Mouse (Mus musculus): ENCODE measurements around the gene Gabrr1. TPM values are rescaled to one million over a fixed set of nuclear protein-coding genes. Genes with fewer than 3 reads are reported as not detected.

Gene Gabrr1
- polyA plus RNA-seq, 1 experiment from 2014 or later, result not detected

GRCm38 (mm10) chr4:33152087-33153038, 20.0 kb downstream of the Gabrr1 start:
- no peaks in the 10 kb centered on the region for H3K4me1 ChIP-seq (replicated peaks; ENCODE audit: control insufficient read depth, insufficient read depth)
- TF ChIP-seq EP300 (optimal IDR thresholded peaks at IDR 0.05) (no peak), CTCF (IDR thresholded peaks at IDR 0.05; ENCODE audit: low read depth) (no peak)

GRCm38 (mm10) chr4:33183477-33183876, 51.2 kb downstream of the Gabrr1 start:
- H3K27me3 ChIP-seq (ENCODE audit: control insufficient read depth, insufficient read depth, low read length), result no peaks in the 10 kb centered on the region
- H3K4me3 ChIP-seq (ENCODE audit: low read depth, low read length), result no peak overlapping the region
- DNase-seq (ENCODE audit: low spot score), result no peak
- ATAC-seq (ENCODE audit: low FRiP score, low TSS enrichment), result no peak
- no peaks in the 10 kb centered on the region for H3K9me3 ChIP-seq (ENCODE audit: control insufficient read depth, low read length)
- 82% methylated on average over 5 of the region's 5 CpGs for WGBS
- no peaks in the 10 kb centered on the region for H3K4me1 ChIP-seq (replicated peaks; ENCODE audit: control insufficient read depth, insufficient read depth)
- H3K27ac ChIP-seq (replicated peaks), result no peak overlapping the region
- H3K36me3 ChIP-seq (ENCODE audit: control insufficient read depth, insufficient read depth, low read length), result peaks cover 3% of the 10 kb centered on the region; the same call in 1 of the 2 replicates
- TF ChIP-seq EP300 (optimal IDR thresholded peaks at IDR 0.05), result no peak
- no peak for TF ChIP-seq CTCF (IDR thresholded peaks at IDR 0.05; ENCODE audit: low read depth)
- no peak overlapping the region for H3K4me2 ChIP-seq (replicated peaks; ENCODE audit: low read depth)
- H3K9ac ChIP-seq (ENCODE audit: low read length), result no peak overlapping the region

More at GRCm38 (mm10) chr4:33152087-33153038, 20.0 kb downstream of the Gabrr1 start:
- no peaks in the 10 kb centered on the region for H3K36me3 ChIP-seq (ENCODE audit: control insufficient read depth, insufficient read depth, low read length)
- H3K4me3 ChIP-seq (ENCODE audit: low read depth, low read length), result no peak overlapping the region
- no peak overlapping the region for H3K9ac ChIP-seq (ENCODE audit: low read length)
- 86% methylated on average over 26 of the region's 26 CpGs for WGBS
- no peaks in the 10 kb centered on the region for H3K27me3 ChIP-seq (ENCODE audit: control insufficient read depth, insufficient read depth, low read length)
- ATAC-seq (ENCODE audit: low FRiP score, low TSS enrichment), result no peak
- DNase-seq (ENCODE audit: low spot score), result no peak
- H3K4me2 ChIP-seq (replicated peaks; ENCODE audit: low read depth), result no peak overlapping the region
- H3K27ac ChIP-seq (replicated peaks), result no peak overlapping the region
- H3K9me3 ChIP-seq (ENCODE audit: control insufficient read depth, low read length), result no peaks in the 10 kb centered on the region

GRCm38 (mm10) chr4:33188164-33188563, 55.8 kb downstream of the Gabrr1 start:
- peak overlapping the region; percentile 63; the same call in 1 of the 2 replicates for H3K4me3 ChIP-seq (ENCODE audit: low read depth, low read length)
- H3K4me1 ChIP-seq (replicated peaks; ENCODE audit: control insufficient read depth, insufficient read depth), result no peaks in the 10 kb centered on the region
- ATAC-seq (ENCODE audit: low FRiP score, low TSS enrichment), result 0 out of 2 replicates have a peak, but pooled peaks have one; percentile 15
- TF ChIP-seq CTCF (IDR thresholded peaks at IDR 0.05; ENCODE audit: low read depth) (peak; percentile 47), EP300 (optimal IDR thresholded peaks at IDR 0.05) (no peak)
- H3K27me3 ChIP-seq (ENCODE audit: control insufficient read depth, insufficient read depth, low read length), result no peaks in the 10 kb centered on the region
- no peak overlapping the region for H3K27ac ChIP-seq (replicated peaks)
- WGBS, result 11% methylated on average over 9 of the region's 9 CpGs
- peak overlapping the region; percentile 88 for H3K4me2 ChIP-seq (replicated peaks; ENCODE audit: low read depth)
- H3K9me3 ChIP-seq (ENCODE audit: control insufficient read depth, low read length), result no peaks in the 10 kb centered on the region
- H3K9ac ChIP-seq (ENCODE audit: low read length), result no peak overlapping the region
- DNase-seq (ENCODE audit: low spot score), result peak; percentile 42
- no peaks in the 10 kb centered on the region; the same call in 1 of the 2 replicates for H3K36me3 ChIP-seq (ENCODE audit: control insufficient read depth, insufficient read depth, low read length)

- WGBS, result under 1% methylated on average over 100 of the region's 123 CpGs
- peak overlapping the region; percentile 88 for H3K4me2 ChIP-seq (replicated peaks; ENCODE audit: low read depth)
Measured at GRCm38 (mm10) chr4:33188781-33189734, 56.7 kb downstream of the Gabrr1 start.

GRCm38 (mm10) chr4:33189735-33190036, 57.4 kb downstream of the Gabrr1 start, which contains the start of gene Pm20d2:
Pm20d2 (minus strand) TSS chr4:33189737.
- peak within 1 kb of the TSS; percentile 72 for H3K9ac ChIP-seq (ENCODE audit: low read length)
- no peaks in the 10 kb centered on the region for H3K36me3 ChIP-seq (ENCODE audit: control insufficient read depth, insufficient read depth, low read length)
- TF ChIP-seq CTCF (IDR thresholded peaks at IDR 0.05; ENCODE audit: low read depth) (no peak), EP300 (optimal IDR thresholded peaks at IDR 0.05) (no peak)
- no peaks in the 10 kb centered on the region for H3K27me3 ChIP-seq (ENCODE audit: control insufficient read depth, insufficient read depth, low read length)
- H3K9me3 ChIP-seq (ENCODE audit: control insufficient read depth, low read length), result no peaks in the 10 kb centered on the region
- H3K4me2 ChIP-seq (replicated peaks; ENCODE audit: low read depth), result peak within 1 kb of the TSS; percentile 88
- H3K4me3 ChIP-seq (ENCODE audit: low read depth, low read length), result peak within 1 kb of the TSS; percentile 63
- no peak for DNase-seq (ENCODE audit: low spot score)
- H3K27ac ChIP-seq (replicated peaks), result peak within 1 kb of the TSS; percentile 93
- no peak for ATAC-seq (ENCODE audit: low FRiP score, low TSS enrichment)
- WGBS, result 14% methylated on average over 6 of the region's 6 CpGs
- H3K4me1 ChIP-seq (replicated peaks; ENCODE audit: control insufficient read depth, insufficient read depth), result no peaks in the 10 kb centered on the region

More at GRCm38 (mm10) chr4:33188781-33189734, 56.7 kb downstream of the Gabrr1 start:
- H3K4me1 ChIP-seq (replicated peaks; ENCODE audit: control insufficient read depth, insufficient read depth), result no peaks in the 10 kb centered on the region
- no peaks in the 10 kb centered on the region for H3K9me3 ChIP-seq (ENCODE audit: control insufficient read depth, low read length)
- peak overlapping the region; percentile 93 for H3K27ac ChIP-seq (replicated peaks)
- DNase-seq (ENCODE audit: low spot score) (peak; percentile 84), ATAC-seq (ENCODE audit: low FRiP score, low TSS enrichment) (peak; percentile 94)
- H3K27me3 ChIP-seq (ENCODE audit: control insufficient read depth, insufficient read depth, low read length), result no peaks in the 10 kb centered on the region
- no peaks in the 10 kb centered on the region for H3K36me3 ChIP-seq (ENCODE audit: control insufficient read depth, insufficient read depth, low read length)
- H3K9ac ChIP-seq (ENCODE audit: low read length), result peak overlapping the region; percentile 72
- H3K4me3 ChIP-seq (ENCODE audit: low read depth, low read length), result peak overlapping the region; percentile 63
- TF ChIP-seq EP300 (optimal IDR thresholded peaks at IDR 0.05) (no peak), CTCF (IDR thresholded peaks at IDR 0.05; ENCODE audit: low read depth) (peak; percentile 52)
